Mouse (Mus musculus) thymus, postnatal 14 days (tissue): Measurements from ENCODE around the gene Rps6ka5.

ENCODE experiments used
- DNase-seq: peaks from one replicate; pipeline ENCODE4 v3.0.0; 2021

Rps6ka5 gene

DNA sequence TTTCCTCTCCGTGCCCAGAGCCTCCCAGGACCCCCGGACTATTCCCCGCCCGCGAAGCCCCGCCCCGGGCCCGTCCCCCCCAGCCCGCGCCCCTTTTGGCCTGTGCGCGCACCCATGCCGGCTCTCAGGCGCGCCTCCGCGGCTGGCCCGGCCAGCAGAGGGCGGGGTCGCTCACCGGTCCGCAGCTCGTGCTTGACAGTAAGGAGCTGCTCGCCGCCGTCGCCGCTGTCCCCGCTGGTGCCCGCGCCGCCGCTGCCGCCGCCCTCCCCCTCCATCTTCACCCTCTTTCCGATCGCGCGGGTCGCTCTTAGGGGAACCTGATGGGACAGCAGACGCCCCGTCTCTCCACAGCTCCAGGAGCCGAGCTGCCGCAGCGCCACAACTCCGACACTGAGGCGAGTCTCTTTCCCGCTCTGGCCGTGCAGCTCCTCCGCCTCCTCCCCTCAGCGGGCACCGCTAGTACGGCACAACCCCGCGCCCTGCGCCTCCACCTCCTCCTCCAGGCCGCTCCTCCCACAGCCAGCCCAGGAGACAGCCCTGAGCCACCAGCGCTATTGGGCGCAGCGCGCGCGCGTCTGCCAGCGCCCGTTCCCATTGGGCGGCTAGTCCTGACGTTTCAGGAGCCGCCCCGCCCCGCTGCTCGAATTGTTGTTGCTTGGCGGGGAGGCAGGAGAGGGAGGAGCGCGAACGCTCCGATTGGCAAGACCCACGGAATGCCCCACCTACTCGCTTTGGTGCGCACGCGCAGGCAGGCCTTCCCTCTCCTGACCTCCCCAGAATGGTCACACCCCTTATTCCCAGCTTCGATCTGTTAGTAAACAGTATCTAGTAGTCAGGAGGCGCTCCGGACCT is 2.0 kb downstream of the Rps6ka5 start:
- DNase-seq, result peak; percentile 99

GRCm38 (mm10) chr12:100724182-100724581 is 2.6 kb downstream of the Rps6ka5 start:
- DNase-seq, result no peak

GRCm38 (mm10) chr12:100720801-100721200 is 6.0 kb downstream of the Rps6ka5 start:
- DNase-seq, result no peak

- no peak for DNase-seq
These were observed 9.3 kb downstream of the Rps6ka5 start for GRCm38 (mm10) chr12:100717446-100717845.

DNA sequence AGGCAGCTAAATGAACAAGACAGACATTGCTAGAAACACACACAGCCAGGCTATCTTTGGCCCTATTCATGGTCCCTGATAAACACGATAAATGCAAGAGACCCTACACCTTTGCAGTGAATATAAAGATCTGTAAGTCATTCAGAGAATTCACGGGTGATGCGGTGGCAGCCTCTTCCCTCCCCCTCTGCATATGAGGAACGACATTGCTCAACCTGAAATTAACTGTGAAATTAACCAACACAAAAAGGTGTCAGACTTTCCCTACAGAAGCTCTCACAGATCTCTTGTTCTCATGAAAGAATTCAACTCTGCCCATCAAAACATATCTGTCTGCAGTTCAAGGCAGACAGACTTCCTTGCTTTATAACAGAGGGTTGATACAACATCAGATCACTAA is 9.8 kb downstream of the Rps6ka5 start:
- DNase-seq, result no peak

- DNase-seq, result peak; percentile 22
These were observed 15.0 kb downstream of the Rps6ka5 start for GRCm38 (mm10) chr12:100711819-100712218.

- DNase-seq, result peak; percentile 63
These were observed 15.6 kb downstream of the Rps6ka5 start for GRCm38 (mm10) chr12:100711116-100711691.

GRCm38 (mm10) chr12:100710432-100710831 is 16.4 kb downstream of the Rps6ka5 start:
- DNase-seq, result no peak

- DNase-seq, result no peak
These were observed 19.5 kb downstream of the Rps6ka5 start for GRCm38 (mm10) chr12:100707312-100707711.

GRCm38 (mm10) chr12:100705057-100705722 is 21.6 kb downstream of the Rps6ka5 start:
- DNase-seq, result no peak

DNA sequence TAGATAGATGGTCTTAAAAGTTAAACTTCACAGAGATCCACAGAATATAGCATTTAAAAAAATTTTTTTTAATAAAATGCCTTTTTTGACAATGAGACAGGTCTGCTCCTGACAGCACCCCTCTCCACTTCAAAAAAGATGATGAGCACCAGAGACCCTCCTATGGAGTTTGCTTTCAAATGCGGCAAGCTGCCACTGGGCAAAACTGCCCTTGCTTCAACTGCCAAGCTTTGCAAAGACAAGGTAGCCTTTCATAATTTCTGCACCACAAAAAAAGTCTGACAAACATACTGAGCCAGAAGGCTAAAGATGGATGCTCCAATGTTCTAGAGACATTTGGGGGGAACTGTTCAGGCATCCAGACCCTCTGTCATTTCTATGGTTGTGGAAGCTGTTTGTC is 28.8 kb downstream of the Rps6ka5 start:
- no peak for DNase-seq

- DNase-seq, result no peak
These were observed 30.2 kb downstream of the Rps6ka5 start for GRCm38 (mm10) chr12:100696621-100697020.

- DNase-seq, result no peak
These were observed 31.5 kb downstream of the Rps6ka5 start for GRCm38 (mm10) chr12:100695252-100695651.

- DNase-seq, result no peak
These were observed 34.6 kb downstream of the Rps6ka5 start for GRCm38 (mm10) chr12:100692208-100692607.

DNA sequence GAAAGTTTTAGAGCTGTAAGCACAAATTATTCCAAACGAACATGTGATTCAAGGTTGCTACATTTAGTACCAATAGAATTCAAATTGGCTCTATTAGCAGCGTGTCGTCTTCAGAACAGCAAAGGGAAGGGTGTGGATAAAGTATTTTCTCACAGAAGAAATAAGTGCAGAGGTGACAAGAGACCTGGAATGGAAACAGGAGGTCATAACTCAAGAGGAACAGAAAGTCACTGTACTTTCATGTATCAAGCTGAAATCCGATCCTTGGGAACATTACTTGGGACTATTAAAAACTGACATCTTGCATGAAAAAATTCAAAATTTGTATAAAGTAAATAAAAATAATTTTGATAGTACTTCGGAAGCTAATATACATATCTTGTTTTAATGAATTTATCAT is 36.3 kb downstream of the Rps6ka5 start:
- DNase-seq, result no peak

DNA sequence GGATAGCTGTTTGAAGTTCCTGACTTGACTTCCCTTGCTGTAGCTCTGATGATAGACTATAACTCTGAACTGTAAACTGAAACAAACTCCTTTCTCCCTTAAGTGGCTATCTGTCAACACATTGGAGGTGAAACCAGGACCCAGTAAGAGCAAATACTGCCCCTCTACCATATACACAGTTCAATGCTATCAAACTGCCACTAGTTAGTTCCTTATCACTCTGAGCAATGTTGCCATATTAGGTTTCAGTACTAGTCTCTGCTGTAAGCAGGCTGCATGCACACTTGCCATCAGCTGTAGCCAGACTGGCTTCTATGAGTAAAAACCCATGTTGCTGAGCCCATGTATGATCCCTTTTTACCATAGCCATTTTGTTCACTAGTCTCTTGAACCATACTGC is 38.6 kb downstream of the Rps6ka5 start:
- no peak for DNase-seq

GRCm38 (mm10) chr12:100687001-100687400 is 39.8 kb downstream of the Rps6ka5 start:
- no peak for DNase-seq

DNA sequence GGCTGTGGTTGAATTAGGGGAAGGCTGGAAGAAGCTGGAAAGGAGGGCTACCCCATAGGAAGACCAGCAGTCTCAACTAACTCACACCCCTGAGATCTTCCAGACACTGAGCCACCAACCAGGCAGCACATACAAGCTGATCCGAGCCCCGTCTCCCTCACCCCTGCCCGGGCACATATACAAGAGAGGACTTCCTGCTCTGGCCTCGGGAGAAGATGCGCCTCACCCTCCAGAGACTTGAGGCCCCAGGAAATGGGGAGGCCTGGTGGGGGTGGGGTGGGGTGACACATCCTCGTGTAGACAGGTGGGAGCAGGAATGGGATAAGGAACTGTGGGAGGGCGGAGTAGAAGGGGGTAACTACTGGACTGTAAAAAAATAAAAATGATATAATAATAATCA is 45.0 kb downstream of the Rps6ka5 start:
- DNase-seq, result peak; percentile 72

- DNase-seq, result peak; percentile 5
These were observed 45.5 kb downstream of the Rps6ka5 start for GRCm38 (mm10) chr12:100681241-100681640.

DNA sequence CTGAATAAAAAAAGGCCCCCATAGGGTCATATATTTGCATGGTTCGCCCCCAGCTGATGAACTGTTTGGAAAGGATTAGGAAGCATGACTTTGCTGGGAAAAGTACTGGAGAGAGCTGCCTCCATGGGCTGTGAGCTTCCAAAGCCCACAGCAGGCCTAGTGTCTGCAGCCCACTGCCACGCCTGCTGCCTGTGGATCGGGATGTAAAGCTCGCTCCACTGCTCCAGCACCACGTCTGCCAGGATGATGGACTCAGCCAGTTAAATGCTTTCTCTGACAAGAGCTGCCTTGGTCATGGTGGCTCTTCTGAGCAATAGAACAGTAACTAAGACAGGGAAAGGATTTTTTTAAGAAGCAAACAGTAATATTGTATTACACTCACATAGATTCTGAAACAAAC is 46.1 kb downstream of the Rps6ka5 start:
- no peak for DNase-seq

DNA sequence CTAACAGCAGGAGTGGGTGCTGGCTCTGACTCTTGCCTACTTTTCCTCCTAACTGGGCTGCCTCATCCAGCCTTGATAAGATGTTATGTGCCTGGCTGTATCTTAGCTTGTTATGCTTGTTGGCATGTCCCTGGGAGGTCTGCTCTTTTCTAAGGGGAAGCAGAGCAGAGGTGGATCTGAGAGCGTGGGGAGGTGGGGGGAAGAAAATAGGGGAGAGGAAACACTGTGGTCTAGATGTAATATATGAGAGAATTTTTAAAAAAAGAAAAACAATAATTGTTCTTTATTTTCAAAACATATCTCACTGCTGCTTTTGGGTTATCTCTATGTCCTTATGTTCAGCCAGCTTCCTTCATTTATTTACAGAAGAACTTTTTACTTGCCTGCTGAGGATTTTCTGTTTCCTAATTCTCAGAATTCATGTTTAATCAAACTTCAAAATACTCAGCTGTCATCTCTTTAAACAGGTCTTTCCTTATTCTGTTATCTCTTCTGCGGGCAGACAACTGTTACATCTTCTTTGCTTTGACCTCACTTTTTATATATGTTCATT is 56.1 kb downstream of the Rps6ka5 start:
- no peak for DNase-seq

DNA sequence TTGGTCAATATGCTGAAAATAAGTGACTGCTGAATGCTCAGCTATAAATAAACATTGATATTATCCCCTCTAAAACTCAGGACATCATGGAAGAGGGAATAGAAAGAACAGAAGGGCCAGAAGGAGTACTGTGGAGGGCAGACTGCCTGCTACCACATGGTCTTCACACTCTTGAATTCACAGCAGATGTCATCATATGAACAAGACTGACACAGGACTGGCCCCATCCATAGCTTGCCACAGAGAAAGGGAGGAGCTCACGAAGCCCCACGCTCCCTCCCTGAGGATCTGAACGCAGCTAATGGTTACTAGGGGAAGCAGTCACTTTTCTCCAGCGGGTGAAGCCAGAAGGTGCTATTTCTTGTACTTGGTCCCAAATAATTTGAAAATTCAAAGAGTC is 61.5 kb downstream of the Rps6ka5 start:
- no peak for DNase-seq

- no peak for DNase-seq
These were observed 66.7 kb downstream of the Rps6ka5 start for GRCm38 (mm10) chr12:100660076-100660475.

GRCm38 (mm10) chr12:100655972-100656371 is 70.8 kb downstream of the Rps6ka5 start:
- no peak for DNase-seq
